Mouse (Mus musculus) cortical plate, adult 2 months (tissue): ENCODE measurements around the gene Jazf1.

Experiments used
- CTCF ChIP-seq: fragments of 200-500 bp; IDR thresholded peaks from 2 replicates; pipeline ENCODE4 v1.5.1; 2011; ENCODE audit warnings: mild to moderate bottlenecking, control low read depth, low read length; ENCODE audit not compliant: insufficient read depth; ENCODE audit errors: extremely low read depth
- POLR2A ChIP-seq: fragments of 200-500 bp; IDR thresholded peaks from 2 replicates; pipeline ENCODE4 v1.6.1; 2011; ENCODE audit warnings: mild to moderate bottlenecking, low read length, control low read depth; ENCODE audit not compliant: insufficient read depth; ENCODE audit errors: extremely low read depth

DNA sequence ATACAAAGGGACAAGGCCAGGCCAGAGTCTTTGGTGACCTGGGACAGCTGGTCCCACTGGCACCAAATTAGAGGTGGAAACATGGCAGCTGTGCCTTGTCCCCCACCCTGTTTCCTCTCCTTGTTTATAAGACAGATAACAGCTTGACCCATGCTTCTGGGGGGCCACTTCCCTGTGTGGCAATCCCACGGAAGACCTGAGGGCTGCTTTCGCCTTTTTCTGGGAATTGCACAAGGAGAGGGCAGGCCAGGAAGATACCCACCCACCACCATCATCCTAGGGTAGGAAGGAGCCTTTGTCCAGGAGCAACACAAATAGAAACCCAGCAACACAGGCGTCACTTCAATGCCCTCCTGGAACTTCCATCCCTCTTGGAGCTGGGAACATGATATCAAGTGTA lies 276.0 kb downstream of the Jazf1 start:
- no peak for TF ChIP-seq CTCF
- TF ChIP-seq POLR2A, result no peak
